Mouse (Mus musculus): ENCODE measurements at regions not wholly inside any gene's neighbourhood (a gene's known extent, or its start where the extent isn't known, plus 50 kb on each side); places are given as distances from the start of the nearest gene placed in this dataset.

- Histone ChIP-seq H3K4me1 (ENCODE audit: control insufficient read depth in 1 of 2, insufficient read depth in 2 of 2, low read length in 2 of 2) (peaks cover 8% of the 10 kb centered on the region in 2 experiments), H3K9ac (ENCODE audit: control insufficient read depth, low read depth, low read length, poor library complexity, severe bottlenecking) (no peak overlapping the region), H3K36me3 (ENCODE audit: control insufficient read depth in 1 of 2, insufficient read depth in 2 of 2, low read length in 2 of 2) (peaks cover 0 to 15% of the 10 kb centered on the region in 2 experiments; a peak in 2 of 4 replicates), H3K27ac (ENCODE audit: control insufficient read depth, low read depth, low read length) (no peak overlapping the region), H3K9me3 (replicated peaks; ENCODE audit: insufficient read depth, low read length) (no peaks in the 10 kb centered on the region), H3K27me3 (ENCODE audit: control insufficient read depth in 1 of 2, insufficient read depth in 2 of 2, low read length in 2 of 2) (no peaks in the 10 kb centered on the region), H3K79me2 (ENCODE audit: control insufficient read depth, insufficient read depth, low read length, poor library complexity) (no peaks in the 10 kb centered on the region), H3K4me3 (ENCODE audit: control insufficient read depth in 1 of 2, insufficient read depth in 1 of 2, low read depth in 2 of 2, low read length in 2 of 2) (no peak overlapping the region)
- DNase-seq (ENCODE audit: low read depth, low spot score) = no peak
- TF ChIP-seq NRF1 (IDR thresholded peaks at IDR 0.05; ENCODE audit: insufficient read depth, low read depth, low read length, poor library complexity, severe bottlenecking) (no peak), CTCF (IDR thresholded peaks at IDR 0.05 in 2 of 3, conservative IDR thresholded peaks at IDR 0.05 in 1 of 3; ENCODE audit: control insufficient read depth in 1 of 3, insufficient read depth in 1 of 3, low read depth in 2 of 3, low read length in 3 of 3, poor library complexity in 1 of 3, severe bottlenecking in 1 of 3) (no peak), ZMIZ1 (IDR thresholded peaks at IDR 0.05; ENCODE audit: low read depth, low read length) (no peak), ZNF384 (IDR thresholded peaks at IDR 0.05; ENCODE audit: low read depth, low read length) (no peak), TAL1 (IDR thresholded peaks at IDR 0.05; ENCODE audit: low read length) (no peak), MEF2A (IDR thresholded peaks at IDR 0.05; ENCODE audit: extremely low read depth, insufficient replicate concordance, low read depth, low read length, poor library complexity, severe bottlenecking) (no peak), E2F4 (IDR thresholded peaks at IDR 0.05; ENCODE audit: borderline replicate concordance, low read depth, low read length) (no peak), JUND (IDR thresholded peaks at IDR 0.05; ENCODE audit: low read depth, low read length) (no peak), KAT2A (conservative IDR thresholded peaks at IDR 0.05; ENCODE audit: low read depth, low read length) (no peak), ZC3H11A (IDR thresholded peaks at IDR 0.05; ENCODE audit: low read depth, low read length) (no peak), GABPA (IDR thresholded peaks at IDR 0.05; ENCODE audit: low read depth, low read length) (no peak), TBP (IDR thresholded peaks at IDR 0.05; ENCODE audit: low read depth, low read length) (no peak), POLR2AphosphoS5 (IDR thresholded peaks at IDR 0.05; ENCODE audit: borderline replicate concordance, low read depth, low read length) (no peak), CHD2 (IDR thresholded peaks at IDR 0.05; ENCODE audit: low read length) (no peak), BHLHE40 (IDR thresholded peaks at IDR 0.05; ENCODE audit: borderline replicate concordance, low read depth, low read length) (no peak), ELF1 (IDR thresholded peaks at IDR 0.05; ENCODE audit: low read depth, low read length) (no peak), GATA1 (IDR thresholded peaks at IDR 0.05; ENCODE audit: low read depth, low read length) (no peak), TCF12 (IDR thresholded peaks at IDR 0.05; ENCODE audit: low read depth, low read length) (no peak), USF1 (IDR thresholded peaks at IDR 0.05; ENCODE audit: low read depth, low read length) (no peak), POLR2AphosphoS2 (IDR thresholded peaks at IDR 0.05; ENCODE audit: low read length) (no peak)
Observed at GRCm38 (mm10) chr11:111945806-111946205, 836.2 kb upstream of the Sox9 start.

- Histone ChIP-seq H3K27ac (ENCODE audit: control insufficient read depth, low read depth, low read length) (no peak overlapping the region), H3K4me1 (ENCODE audit: control insufficient read depth in 1 of 2, insufficient read depth in 2 of 2, low read length in 2 of 2) (peaks cover 8 to 11% of the 10 kb centered on the region in 2 experiments), H3K36me3 (ENCODE audit: control insufficient read depth in 1 of 2, insufficient read depth in 2 of 2, low read length in 2 of 2) (peaks cover 0 to 15% of the 10 kb centered on the region in 2 experiments; a peak in 2 of 4 replicates), H3K79me2 (ENCODE audit: control insufficient read depth, insufficient read depth, low read length, poor library complexity) (no peaks in the 10 kb centered on the region), H3K27me3 (ENCODE audit: control insufficient read depth in 1 of 2, insufficient read depth in 2 of 2, low read length in 2 of 2) (no peaks in the 10 kb centered on the region), H3K9ac (ENCODE audit: control insufficient read depth, low read depth, low read length, poor library complexity, severe bottlenecking) (no peak overlapping the region), H3K4me3 (ENCODE audit: control insufficient read depth in 1 of 2, insufficient read depth in 1 of 2, low read depth in 2 of 2, low read length in 2 of 2) (no peak overlapping the region), H3K9me3 (replicated peaks; ENCODE audit: insufficient read depth, low read length) (no peaks in the 10 kb centered on the region)
- TF ChIP-seq RCOR1 (IDR thresholded peaks at IDR 0.05; ENCODE audit: low read depth, low read length) (no peak), ZMIZ1 (IDR thresholded peaks at IDR 0.05; ENCODE audit: low read depth, low read length) (no peak), MXI1 (IDR thresholded peaks at IDR 0.05; ENCODE audit: low read depth, low read length) (no peak), ETS1 (IDR thresholded peaks at IDR 0.05; ENCODE audit: low read depth, low read length) (no peak), GATA1 (IDR thresholded peaks at IDR 0.05; ENCODE audit: low read depth, low read length) (no peak), CTCF (IDR thresholded peaks at IDR 0.05 in 2 of 3, conservative IDR thresholded peaks at IDR 0.05 in 1 of 3; ENCODE audit: control insufficient read depth in 1 of 3, insufficient read depth in 1 of 3, low read depth in 2 of 3, low read length in 3 of 3, poor library complexity in 1 of 3, severe bottlenecking in 1 of 3) (no peak), USF2 (IDR thresholded peaks at IDR 0.05; ENCODE audit: borderline replicate concordance in 1 of 2, insufficient read depth in 1 of 2, low read depth in 1 of 2, low read length in 2 of 2) (no peak), TAL1 (IDR thresholded peaks at IDR 0.05; ENCODE audit: low read length) (no peak), CHD1 (IDR thresholded peaks at IDR 0.05; ENCODE audit: low read depth, low read length) (no peak), BHLHE40 (IDR thresholded peaks at IDR 0.05; ENCODE audit: borderline replicate concordance, low read depth, low read length) (no peak), POLR2AphosphoS5 (IDR thresholded peaks at IDR 0.05; ENCODE audit: borderline replicate concordance, low read depth, low read length) (no peak), MYB (IDR thresholded peaks at IDR 0.05; ENCODE audit: low read depth, low read length) (no peak), JUND (IDR thresholded peaks at IDR 0.05; ENCODE audit: low read depth, low read length) (no peak), MYC (IDR thresholded peaks at IDR 0.05; ENCODE audit: low read depth, low read length) (no peak), SMC3 (IDR thresholded peaks at IDR 0.05; ENCODE audit: low read depth, low read length) (no peak), TCF12 (IDR thresholded peaks at IDR 0.05; ENCODE audit: low read depth, low read length) (no peak), UBTF (IDR thresholded peaks at IDR 0.05; ENCODE audit: borderline replicate concordance, insufficient read depth, low read depth, low read length) (no peak), ZC3H11A (IDR thresholded peaks at IDR 0.05; ENCODE audit: low read depth, low read length) (no peak)
- no peak for DNase-seq (ENCODE audit: low read depth, low spot score)
Observed at GRCm38 (mm10) chr11:111947671-111948070, 834.4 kb upstream of the Sox9 start.
